Mouse (Mus musculus) fibroblast of lung, adult 2 months (primary cell): ENCODE measurements around the gene Lrrc32.

ENCODE experiments used
- DNase-seq: peaks from one replicate; pipeline ENCODE4 v3.0.0-alpha.2; 2011; ENCODE audit warnings: low read depth

Lrrc32 gene

DNA sequence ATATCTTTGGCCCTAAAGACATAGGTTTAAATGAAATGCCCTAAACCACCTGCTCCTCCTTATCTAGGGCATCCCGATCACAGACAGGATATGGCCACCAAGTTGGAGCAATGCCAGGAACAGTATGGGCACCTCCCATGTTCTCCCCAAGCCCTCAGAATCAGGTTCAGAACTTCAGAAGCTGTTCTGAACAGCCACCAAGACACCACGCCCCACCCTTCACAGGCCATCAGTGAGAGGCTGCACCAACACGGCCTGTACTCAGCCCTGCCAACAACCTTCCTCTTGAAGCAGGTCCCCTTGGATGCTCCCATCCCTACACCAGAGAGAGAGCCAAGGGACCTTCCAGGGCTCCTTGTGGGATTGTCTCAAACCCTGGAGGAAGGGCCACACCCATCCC is 55.5 kb downstream of the Lrrc32 start:
- no peak for DNase-seq

DNA sequence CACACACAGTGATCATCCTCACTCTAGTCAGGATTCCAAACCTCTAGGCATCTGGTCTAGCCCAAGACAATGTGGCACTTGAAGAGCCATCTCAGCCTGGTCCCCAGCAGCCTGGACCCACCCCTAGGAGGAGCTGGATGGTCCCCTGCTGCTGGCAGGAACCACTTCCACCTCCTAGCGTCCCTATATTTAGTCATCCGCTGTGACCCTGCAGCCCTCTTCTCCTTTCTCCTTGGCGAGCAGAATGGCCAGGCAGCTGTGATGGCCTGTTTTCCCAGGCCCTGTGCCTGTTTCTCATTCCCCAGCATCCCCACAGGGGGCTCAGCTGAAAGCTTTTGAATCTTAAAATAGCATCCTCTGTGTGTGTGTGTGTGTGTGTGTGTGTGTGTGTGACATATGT is 59.8 kb downstream of the Lrrc32 start:
- DNase-seq = no peak

DNA sequence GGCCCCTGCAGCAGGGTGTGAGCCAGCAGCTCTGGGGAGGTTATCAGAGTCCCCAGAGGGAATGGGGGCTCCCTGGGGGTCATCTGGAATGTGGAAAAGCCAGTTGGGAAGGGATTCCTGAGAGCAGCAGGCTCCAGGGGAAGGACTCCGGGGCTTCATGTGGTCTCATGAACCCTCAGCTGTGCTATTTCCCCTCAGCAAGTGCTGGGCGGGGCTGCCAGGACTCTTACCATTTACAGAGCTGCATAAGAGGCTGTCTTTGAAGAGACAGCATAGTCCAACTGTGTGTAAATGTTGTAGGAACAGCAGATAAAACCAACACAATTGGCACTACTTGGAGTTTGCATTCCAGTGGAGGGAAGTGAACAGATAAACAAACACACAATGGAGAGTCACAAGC is 61.5 kb downstream of the Lrrc32 start:
- DNase-seq = no peak

DNA sequence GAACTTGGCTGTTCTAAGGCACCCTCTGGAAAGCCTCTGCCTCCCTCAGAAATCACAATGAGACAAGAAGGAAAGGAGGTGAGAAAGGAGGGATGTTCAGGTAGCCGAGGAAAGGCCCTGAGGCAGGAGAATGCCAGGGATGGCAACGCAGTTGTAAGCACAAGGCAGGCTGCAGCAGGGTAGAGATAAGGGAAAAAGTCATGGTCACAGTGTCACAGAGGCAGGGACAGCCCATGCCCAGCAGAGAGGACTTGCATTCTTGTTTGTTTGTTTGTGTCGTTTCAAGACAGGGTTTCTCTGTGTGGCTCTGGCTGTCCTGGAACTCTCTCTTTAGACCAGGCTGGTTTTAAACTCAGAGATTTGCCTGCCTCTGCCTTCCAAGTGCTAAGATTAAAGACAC is 62.0 kb downstream of the Lrrc32 start:
- no peak for DNase-seq
